Mouse (Mus musculus): ENCODE measurements at regions not wholly inside any gene's neighbourhood (a gene's known extent, or its start where the extent isn't known, plus 50 kb on each side); places are given as distances from the start of the nearest gene placed in this dataset.

GRCm38 (mm10) chr1:72002471-72003116, 209.5 kb downstream of the Mreg start:
- DNase-seq (ENCODE audit: low spot score in 2 of 2), result no peak

GRCm38 (mm10) chr1:72000741-72001140, 211.4 kb downstream of the Mreg start:
- no peak for DNase-seq (ENCODE audit: low spot score in 2 of 2)

GRCm38 (mm10) chr1:71996828-71997227, 215.3 kb downstream of the Mreg start:
- no peak for DNase-seq (ENCODE audit: low spot score in 2 of 2)

- no peak for DNase-seq (ENCODE audit: low spot score in 2 of 2)
Observed at GRCm38 (mm10) chr1:71996234-71996619, 215.9 kb downstream of the Mreg start.

GRCm38 (mm10) chr1:71995573-71996233, 216.4 kb downstream of the Mreg start:
- no peak for DNase-seq (ENCODE audit: low spot score in 2 of 2)

- DNase-seq (ENCODE audit: low spot score in 2 of 2), result no peak
Observed at GRCm38 (mm10) chr1:71990936-71991335, 221.2 kb downstream of the Mreg start.

- DNase-seq (ENCODE audit: low spot score in 2 of 2), result no peak
Observed at GRCm38 (mm10) chr1:71988086-71988485, 224.0 kb downstream of the Mreg start.

- no peak for DNase-seq (ENCODE audit: low spot score in 2 of 2)
Observed at GRCm38 (mm10) chr1:71986047-71986446, 226.1 kb downstream of the Mreg start.

GRCm38 (mm10) chr1:71983786-71984185, 228.3 kb downstream of the Mreg start:
- no peak for DNase-seq (ENCODE audit: low spot score in 2 of 2)

GRCm38 (mm10) chr1:71982423-71983262, 229.5 kb downstream of the Mreg start:
- DNase-seq (ENCODE audit: low spot score in 2 of 2), result no peak

- no peak for DNase-seq (ENCODE audit: low spot score in 2 of 2)
Observed at GRCm38 (mm10) chr1:71980624-71981023, 231.5 kb downstream of the Mreg start.

- no peak for DNase-seq (ENCODE audit: low spot score in 2 of 2)
Observed at GRCm38 (mm10) chr1:71979261-71979660, 232.8 kb downstream of the Mreg start.

- DNase-seq (ENCODE audit: low spot score in 2 of 2), result no peak
Observed at GRCm38 (mm10) chr1:71977361-71977760, 234.7 kb downstream of the Mreg start.

GRCm38 (mm10) chr1:71974715-71975114, 237.4 kb downstream of the Mreg start:
- DNase-seq (ENCODE audit: low spot score in 2 of 2), result peak in 1 of 2 experiments; percentile 21

GRCm38 (mm10) chr1:71971943-71972342, 240.2 kb downstream of the Mreg start:
- DNase-seq (ENCODE audit: low spot score in 2 of 2), result no peak

- DNase-seq (ENCODE audit: low spot score in 2 of 2), result no peak
Observed at GRCm38 (mm10) chr1:71970771-71971170, 241.3 kb downstream of the Mreg start.

GRCm38 (mm10) chr1:71967574-71968104, 244.5 kb downstream of the Mreg start:
- no peak for DNase-seq (ENCODE audit: low spot score in 2 of 2)

GRCm38 (mm10) chr1:71964450-71965126, 247.5 kb downstream of the Mreg start:
- DNase-seq (ENCODE audit: low spot score in 2 of 2), result no peak

- no peak for DNase-seq (ENCODE audit: low spot score in 2 of 2)
Observed at GRCm38 (mm10) chr1:71956940-71957339, 255.2 kb downstream of the Mreg start.

- DNase-seq (ENCODE audit: low spot score in 2 of 2), result no peak
Observed at GRCm38 (mm10) chr1:71955331-71955730, 256.8 kb downstream of the Mreg start.

GRCm38 (mm10) chr1:71953292-71953691, 258.8 kb downstream of the Mreg start:
- no peak for DNase-seq (ENCODE audit: low spot score in 2 of 2)

- DNase-seq (ENCODE audit: low spot score in 2 of 2), result no peak
Observed at GRCm38 (mm10) chr1:71949549-71949948, 262.6 kb downstream of the Mreg start.
